In genomic region chr11:95393500-95393816, GRCm38 (mm10) we compare ENCODE assay signal across 14 mouse cellular contexts. TPM values are rescaled to one million over a fixed set of nuclear protein-coding genes. Genes with fewer than 3 reads are reported as not detected.
DNase-seq lines count a peak whose midpoint lies in the region; ATAC-seq and TF ChIP-seq lines count a peak whose summit lies in the region.
"Had no signal": no experiment of that assay in that cellular context is flagged by ENCODE, and none has a peak within 500 bp of the region (broad histone marks: within the 10 kb centered on the region; RNA-seq: fewer than 3 reads in every experiment).

No protein-coding gene starts in this region.

- H3K36me3 ChIP-seq in forebrain, embryonic 14.5 days (ENCODE audit: control insufficient read depth, insufficient read depth, low read length) = peaks cover 42% of the 10 kb centered on the region
- peaks cover 20% of the 10 kb centered on the region for H3K36me3 ChIP-seq in stomach, embryonic 15.5 days

- DNase-seq in embryo, embryonic 10 days (ENCODE audit: low spot score) = peak; percentile 39
- no peak for DNase-seq in embryo, embryonic 10.5 days (ENCODE audit: low spot score)
- DNase-seq in layer of hippocampus, adult 2 months (ENCODE audit: low spot score in 2 of 2) = no peak
- DNase-seq in layer of hippocampus, adult 9-11 months = no peak
- no peak for DNase-seq in forebrain, embryonic 14.5 days (ENCODE audit: low spot score)
- DNase-seq: cerebellum, adult 11 months; gastrocnemius, postnatal 10 days had no signal

- no peak overlapping the region for H3K4me2 ChIP-seq in forebrain, embryonic 14.5 days (ENCODE audit: low read length)
- H3K4me2 ChIP-seq in stomach, embryonic 15.5 days = no peak overlapping the region
- H3K4me2 ChIP-seq: heart, embryonic 11.5 days; lung, embryonic 15.5 days had no signal

- no peaks in the 10 kb centered on the region for H3K27me3 ChIP-seq in forebrain, embryonic 14.5 days (replicated peaks; ENCODE audit: control insufficient read depth, insufficient read depth, low read length)
- H3K27me3 ChIP-seq in stomach, embryonic 15.5 days (replicated peaks) = no peaks in the 10 kb centered on the region
- H3K27me3 ChIP-seq: lung, embryonic 15.5 days had no signal

- H3K4me3 ChIP-seq in layer of hippocampus, adult 2 months = no peak overlapping the region
- no peak overlapping the region for H3K4me3 ChIP-seq in forebrain, embryonic 14.5 days (ENCODE audit: low read depth, low read length)
- no peak overlapping the region for H3K4me3 ChIP-seq in stomach, embryonic 15.5 days (replicated peaks)
- H3K4me3 ChIP-seq: lung, embryonic 15.5 days; megakaryocyte, embryonic 14.5 days had no signal

- peaks cover 7% of the 10 kb centered on the region; the same call in 1 of the 2 replicates for H3K4me1 ChIP-seq in forebrain, embryonic 14.5 days (ENCODE audit: control insufficient read depth, insufficient read depth, low read length)
- H3K4me1 ChIP-seq in stomach, embryonic 15.5 days = no peaks in the 10 kb centered on the region
- H3K4me1 ChIP-seq: lung, embryonic 15.5 days had no signal

- peak overlapping the region; percentile 85 for H3K27ac ChIP-seq in layer of hippocampus, adult 2 months
- H3K27ac ChIP-seq in forebrain, embryonic 14.5 days (ENCODE audit: low read depth, low read length) = no peak overlapping the region
- peak overlapping the region; percentile 51 for H3K27ac ChIP-seq in stomach, embryonic 15.5 days
- H3K27ac ChIP-seq: kidney, postnatal 0 days; lung, embryonic 15.5 days had no signal

- TF ChIP-seq CTCF in layer of hippocampus, adult 2 months (conservative IDR thresholded peaks at IDR 0.05) = no peak

- H3K9me3 ChIP-seq in forebrain, embryonic 14.5 days (replicated peaks; ENCODE audit: control insufficient read depth, low read length) = no peaks in the 10 kb centered on the region
- H3K9me3 ChIP-seq in stomach, embryonic 15.5 days = no peaks in the 10 kb centered on the region
- H3K9me3 ChIP-seq: lung, embryonic 15.5 days; megakaryocyte, embryonic 14.5 days had no signal

- WGBS in forebrain, embryonic 14.5 days = 39% methylated on average over 5 of the region's 5 CpGs
- WGBS in stomach, embryonic 15.5 days = 36% methylated on average over 5 of the region's 5 CpGs

- ATAC-seq in forebrain, embryonic 14.5 days = no peak
- ATAC-seq in stomach, embryonic 15.5 days (ENCODE audit: insufficient read depth, low FRiP score, low read depth) = no peak
- no peak for ATAC-seq in inflammation-experienced regulatory T-cells, adult 6 months
- ATAC-seq in megakaryocyte-erythroid progenitor cell, adult 5-6 weeks (replicated peaks; ENCODE audit: low FRiP score, low TSS enrichment, poor library complexity, severe bottlenecking) = no peak

- peak overlapping the region; percentile 25; the same call in 1 of the 2 replicates for H3K9ac ChIP-seq in forebrain, embryonic 14.5 days (ENCODE audit: low read length)
- H3K9ac ChIP-seq in stomach, embryonic 15.5 days = no peak overlapping the region
- H3K9ac ChIP-seq: lung, embryonic 15.5 days had no signal

RNA-seq across cellular contexts. Expression of gene Slc35b1, which starts 9.0 kb away (rescaled TPM):
- total RNA-seq in layer of hippocampus, adult 2 months (2021) = 10 to 100 TPM; 64.4 to 69.2 TPM
- polyA plus RNA-seq in forebrain, embryonic 14.5 days (2014; fragmentation: Nextera tagmentation; extraction: Ambion mirVana) = 168 and 174 TPM in 2 replicates
- polyA plus RNA-seq in stomach, embryonic 15.5 days (2015; fragmentation: Nextera tagmentation; extraction: Ambion mirVana) = 96.3 and 105 TPM in 2 replicates
- polyA plus RNA-seq in inflammation-experienced regulatory T-cells, adult 6 months (2017; shearing (Covaris generic)) = 10 to 100 TPM; 63.5 to 83.2 (median 70.3) TPM
- total RNA-seq in megakaryocyte-erythroid progenitor cell, adult 5-6 weeks (2014; fragmentation: Nextera tagmentation) = 30.6 and 84.7 TPM in 2 replicates
- 29.3 and 54.5 TPM in 2 replicates for total RNA-seq in megakaryocyte-erythroid progenitor cell, adult 5-6 weeks (2017)

RNA-seq across cellular contexts. Expression of gene Spop, which starts 20.4 kb away (rescaled TPM):
- total RNA-seq in layer of hippocampus, adult 2 months (2021) = 100 to 1,000 TPM; 170 to 176 TPM
- polyA plus RNA-seq in forebrain, embryonic 14.5 days (2014; fragmentation: Nextera tagmentation; extraction: Ambion mirVana) = 62.0 and 96.6 TPM in 2 replicates
- polyA plus RNA-seq in stomach, embryonic 15.5 days (2015; fragmentation: Nextera tagmentation; extraction: Ambion mirVana) = 142 and 151 TPM in 2 replicates
- 100 to 1,000 TPM; 127 to 172 (median 157) TPM for polyA plus RNA-seq in inflammation-experienced regulatory T-cells, adult 6 months (2017; shearing (Covaris generic))
- total RNA-seq in megakaryocyte-erythroid progenitor cell, adult 5-6 weeks (2014; fragmentation: Nextera tagmentation) = 51.5 and 55.3 TPM in 2 replicates
- 37.5 and 45.5 TPM in 2 replicates for total RNA-seq in megakaryocyte-erythroid progenitor cell, adult 5-6 weeks (2017)

RNA-seq across cellular contexts. Expression of gene Fam117a, which starts 56.6 kb away (rescaled TPM):
- 1 to 10 TPM; 4.1 to 6.0 TPM for total RNA-seq in layer of hippocampus, adult 2 months (2021)
- 3.3 and 4.0 TPM in 2 replicates for polyA plus RNA-seq in forebrain, embryonic 14.5 days (2014; fragmentation: Nextera tagmentation; extraction: Ambion mirVana)
- 13.7 and 17.5 TPM in 2 replicates for polyA plus RNA-seq in stomach, embryonic 15.5 days (2015; fragmentation: Nextera tagmentation; extraction: Ambion mirVana)
- polyA plus RNA-seq in inflammation-experienced regulatory T-cells, adult 6 months (2017; shearing (Covaris generic)) = 10 to 100 TPM; 11.4 to 28.1 (median 26.5) TPM
- total RNA-seq in megakaryocyte-erythroid progenitor cell, adult 5-6 weeks (2014; fragmentation: Nextera tagmentation) = 68.2 and 71.9 TPM in 2 replicates
- 49.9 and 50.2 TPM in 2 replicates for total RNA-seq in megakaryocyte-erythroid progenitor cell, adult 5-6 weeks (2017)
